In the genomic region with DNA sequence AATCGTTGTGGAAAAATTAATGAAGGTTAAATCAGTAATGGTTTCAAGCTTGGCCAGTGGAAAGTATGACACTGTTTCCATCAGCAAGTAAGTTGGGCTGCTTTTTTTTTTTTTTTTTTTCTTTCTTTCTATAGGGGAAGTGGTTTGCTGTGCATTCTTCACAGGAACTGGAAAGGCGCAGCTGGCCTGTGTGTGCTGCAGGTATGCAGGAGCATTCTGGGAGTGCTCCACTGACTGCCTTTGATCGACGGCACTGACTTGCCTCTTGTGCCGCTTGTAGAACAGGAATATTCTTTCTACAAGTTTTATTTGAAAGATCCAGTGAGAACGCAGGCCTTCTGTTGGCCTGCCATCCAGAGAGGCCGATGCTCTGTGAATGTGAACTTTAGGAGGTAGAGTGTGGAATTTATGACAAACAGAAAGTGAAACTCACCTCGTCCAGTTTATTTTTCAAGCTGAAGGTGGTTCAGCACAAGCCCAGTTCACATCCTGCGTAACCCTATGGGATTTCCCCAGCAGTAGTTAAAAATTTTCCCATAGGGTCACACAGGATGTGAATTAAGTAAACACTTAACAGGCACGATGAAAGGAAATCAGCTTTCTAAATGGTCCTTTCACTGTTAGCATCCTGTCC, we compare ENCODE assay signal across 9 mouse cellular contexts.
DNase-seq lines count a peak whose midpoint lies in the region; TF ChIP-seq lines count a peak whose summit lies in the region.
"Had no signal": no experiment of that assay in that cellular context is flagged by ENCODE, and none has a peak within 500 bp of the region (broad histone marks: within the 10 kb centered on the region; RNA-seq: fewer than 3 reads in every experiment).

No protein-coding gene starts in this region.

- 2% methylated on average over 10 of the region's 10 CpGs for WGBS in spleen, adult 2 months

- no peak for TF ChIP-seq POLR2A in cortical plate, adult 2 months (IDR thresholded peaks at IDR 0.05; ENCODE audit: extremely low read depth, insufficient read depth, low read length)
- TF ChIP-seq POLR2A in spleen, adult 2 months (IDR thresholded peaks at IDR 0.05; ENCODE audit: low read depth, low read length): no peak

- peaks cover 8% of the 10 kb centered on the region for H3K4me1 ChIP-seq in cortical plate, adult 2 months (ENCODE audit: control insufficient read depth, insufficient read depth, low read length)
- peaks cover 25% of the 10 kb centered on the region for H3K4me1 ChIP-seq in spleen, adult 2 months (ENCODE audit: control insufficient read depth, insufficient read depth, insufficient read length)
- H3K4me1 ChIP-seq: limb, embryonic 12.5 days had no signal

- peak; percentile 94 for DNase-seq in heart, adult 11 months
- no peak for DNase-seq in heart, postnatal 36 days
- peak; percentile 14 for DNase-seq in liver
- peak; percentile 48 to 78 for DNase-seq in spleen, adult 2 months (ENCODE audit: low read depth in 1 of 2, low spot score in 2 of 2)
- no peak for DNase-seq in cerebellum, adult 11 months
- no peak for DNase-seq in ovary, postnatal 14 days (ENCODE audit: low spot score)
- DNase-seq in adrenal gland, adult 8-10 months: no peak

- no peaks in the 10 kb centered on the region for H3K27me3 ChIP-seq in spleen, adult 2 months (ENCODE audit: control insufficient read depth, insufficient read depth, low read length)
- H3K27me3 ChIP-seq: limb, embryonic 12.5 days had no signal

- peak overlapping the region; percentile 8; the same call in 1 of the 2 replicates for H3K27ac ChIP-seq in cortical plate, adult 2 months (ENCODE audit: insufficient read depth, low read length)
- H3K27ac ChIP-seq in spleen, adult 2 months (ENCODE audit: insufficient read depth, low read length): peak overlapping the region; percentile 91
- H3K27ac ChIP-seq: limb, embryonic 12.5 days had no signal

- H3K36me3 ChIP-seq in spleen, adult 2 months (ENCODE audit: control insufficient read depth, insufficient read depth, low read length): no peaks in the 10 kb centered on the region
- H3K36me3 ChIP-seq: limb, embryonic 12.5 days had no signal

- intact Hi-C loops in heart, postnatal 36 days (cut with DNase I): loop anchor here (1.0 to 5.0 kb wide), 6 partner anchors 29 to 519 kb away; partner anchors contain the start of gene Aig1

- H3K4me3 ChIP-seq in cortical plate, adult 2 months (ENCODE audit: insufficient read depth, low read length): no peak overlapping the region
- peak overlapping the region; percentile 47 for H3K4me3 ChIP-seq in spleen, adult 2 months (ENCODE audit: extremely low read depth, insufficient read depth, insufficient read length)
- H3K4me3 ChIP-seq: limb, embryonic 12.5 days had no signal

- TF ChIP-seq CTCF in cortical plate, adult 2 months (IDR thresholded peaks at IDR 0.05; ENCODE audit: extremely low read depth, insufficient read depth, low read length): no peak
- TF ChIP-seq CTCF in spleen, adult 2 months (IDR thresholded peaks at IDR 0.05; ENCODE audit: extremely low read depth, insufficient read depth, insufficient read length, insufficient replicate concordance): no peak

Comparison
In these comparisons a context has a peak if more than half of its experiments do, and no peak if none do; other contexts are left out.
1. DNase-seq: peak in heart, adult 11 months (single experiment), liver (single experiment) and spleen, adult 2 months (2 of 2); none in heart, postnatal 36 days (0 of 2), cerebellum, adult 11 months (single experiment), ovary, postnatal 14 days (single experiment) and adrenal gland, adult 8-10 months (single experiment).